9 mouse cellular contexts compared by ENCODE assay signal in the genomic region with DNA sequence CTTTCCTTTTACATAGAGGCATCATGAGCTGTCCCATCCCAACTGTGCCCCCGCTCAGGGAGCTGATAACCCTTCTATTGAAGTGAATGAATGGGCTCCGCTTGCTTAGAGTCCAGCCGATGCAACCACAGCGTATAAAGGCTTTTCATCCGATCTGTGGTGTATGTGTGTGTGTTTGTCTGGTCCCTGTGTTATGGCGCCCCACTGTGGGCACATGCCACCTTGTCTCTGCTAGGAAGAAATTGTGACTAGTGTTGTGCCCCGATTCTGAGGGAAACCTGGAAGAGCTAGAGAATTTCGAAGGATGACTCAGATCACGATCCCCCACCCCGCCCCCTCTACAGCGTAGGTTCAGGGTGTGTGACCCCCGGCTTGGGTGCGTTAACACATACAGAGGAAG. TPM values are rescaled to one million over a fixed set of nuclear protein-coding genes. Genes with fewer than 3 reads are reported as not detected.
DNase-seq lines count a peak whose midpoint lies in the region; ATAC-seq and TF ChIP-seq lines count a peak whose summit lies in the region.
"Had no signal": no experiment of that assay in that cellular context is flagged by ENCODE, and none has a peak within 500 bp of the region (broad histone marks: within the 10 kb centered on the region; RNA-seq: fewer than 3 reads in every experiment).

No protein-coding gene starts in this region.

- H3K4me2 ChIP-seq in neural tube, embryonic 15.5 days, result no peak overlapping the region
- H3K4me2 ChIP-seq: liver, embryonic 13.5 days had no signal

- no peak overlapping the region for H3K27ac ChIP-seq in cerebellum, adult 2 months (ENCODE audit: insufficient read depth, low read length)
- H3K27ac ChIP-seq in neural tube, embryonic 15.5 days (replicated peaks), result no peak overlapping the region
- H3K27ac ChIP-seq: liver, embryonic 13.5 days had no signal

- peaks cover 37% of the 10 kb centered on the region for H3K36me3 ChIP-seq in neural tube, embryonic 15.5 days
- H3K36me3 ChIP-seq: liver, embryonic 13.5 days had no signal

- H3K9ac ChIP-seq in neural tube, embryonic 15.5 days (replicated peaks), result no peak overlapping the region
- H3K9ac ChIP-seq: liver, embryonic 13.5 days had no signal

- no peaks in the 10 kb centered on the region for H3K27me3 ChIP-seq in cerebellum, adult 2 months (ENCODE audit: control insufficient read depth, insufficient read depth, low read length)
- H3K27me3 ChIP-seq in neural tube, embryonic 15.5 days (replicated peaks), result no peaks in the 10 kb centered on the region

- TF ChIP-seq POLR2A in cerebellum, adult 2 months (IDR thresholded peaks at IDR 0.05; ENCODE audit: borderline replicate concordance, insufficient read depth, low read length), result no peak

- WGBS in cerebellum, adult 2 months, result 58% methylated on average over 13 of the region's 13 CpGs
- WGBS in neural tube, embryonic 15.5 days, result 55% methylated on average over 13 of the region's 13 CpGs

- H3K9me3 ChIP-seq in neural tube, embryonic 15.5 days (replicated peaks), result no peaks in the 10 kb centered on the region
- H3K9me3 ChIP-seq: liver, embryonic 13.5 days had no signal

- intact Hi-C loops in gastrocnemius, postnatal 36 days (cut with DNase I), result no loop called here

- DNase-seq in cerebellum, adult 2 months, result no peak
- DNase-seq in cerebellum, adult 9-10 months, result no peak
- peak; percentile 32 for DNase-seq in neural tube, embryonic 10.5 days (ENCODE audit: extremely low spot score, low spot score)
- peak; percentile 62 for DNase-seq in embryo, embryonic 10.5 days (ENCODE audit: low spot score)
- peak; percentile 78 for DNase-seq in kidney, postnatal 14 days
- no peak for DNase-seq in gastrocnemius, postnatal 36 days
- DNase-seq: liver, embryonic 13.5 days had no signal

- no peak overlapping the region for H3K4me3 ChIP-seq in cerebellum, adult 2 months (replicated peaks; ENCODE audit: insufficient read depth, low read depth, low read length)
- no peak overlapping the region for H3K4me3 ChIP-seq in neural tube, embryonic 15.5 days (replicated peaks)
- H3K4me3 ChIP-seq: liver, embryonic 13.5 days had no signal

- ATAC-seq in neural tube, embryonic 15.5 days (ENCODE audit: low FRiP score), result no peak
- ATAC-seq in megakaryocyte-erythroid progenitor cell, adult 5-6 weeks (replicated peaks; ENCODE audit: low FRiP score, low TSS enrichment, poor library complexity, severe bottlenecking), result peak; percentile 66; the same call in 1 of the 2 replicates

- peak; percentile 60 for TF ChIP-seq CTCF in cerebellum, adult 2 months (IDR thresholded peaks at IDR 0.05; ENCODE audit: borderline replicate concordance, insufficient read depth, low read depth, low read length)

- no peaks in the 10 kb centered on the region for H3K4me1 ChIP-seq in cerebellum, adult 2 months (ENCODE audit: control insufficient read depth, insufficient read depth, low read length)
- peaks cover 6% of the 10 kb centered on the region; the same call in 1 of the 2 replicates for H3K4me1 ChIP-seq in neural tube, embryonic 15.5 days

RNA-seq across cellular contexts. Expression of a gene that starts 20.3 kb away (rescaled TPM):
- 33.0 and 36.4 TPM in 2 replicates for polyA plus RNA-seq in cerebellum, adult 2 months (2012; rRNA removed)
- 37.9 and 44.0 TPM in 2 replicates for polyA plus RNA-seq in neural tube, embryonic 15.5 days (2015; fragmentation: Nextera tagmentation; extraction: Ambion mirVana)
- total RNA-seq in megakaryocyte-erythroid progenitor cell, adult 5-6 weeks (2014; fragmentation: Nextera tagmentation), result 4.3 and 5.9 TPM in 2 replicates
- 5.3 and 7.0 TPM in 2 replicates for total RNA-seq in megakaryocyte-erythroid progenitor cell, adult 5-6 weeks (2017)
- total RNA-seq in gastrocnemius, postnatal 36 days (2021), result under 1 TPM in 1 of 2 experiments, not detected in 1; 0.27 TPM

RNA-seq across cellular contexts. Expression of a gene that starts 20.8 kb away (rescaled TPM):
- 691 and 692 TPM in 2 replicates for polyA plus RNA-seq in cerebellum, adult 2 months (2012; rRNA removed)
- 368 and 390 TPM in 2 replicates for polyA plus RNA-seq in neural tube, embryonic 15.5 days (2015; fragmentation: Nextera tagmentation; extraction: Ambion mirVana)
- total RNA-seq in megakaryocyte-erythroid progenitor cell, adult 5-6 weeks (2014; fragmentation: Nextera tagmentation), result 140 and 145 TPM in 2 replicates
- total RNA-seq in megakaryocyte-erythroid progenitor cell, adult 5-6 weeks (2017), result 104 and 227 TPM in 2 replicates
- total RNA-seq in gastrocnemius, postnatal 36 days (2021), result 100 to 1,000 TPM; 136 to 137 TPM

RNA-seq across cellular contexts. Expression of a gene that starts 34.4 kb away (rescaled TPM):
- 3.9 and 4.5 TPM in 2 replicates for polyA plus RNA-seq in cerebellum, adult 2 months (2012; rRNA removed)
- polyA plus RNA-seq in neural tube, embryonic 15.5 days (2015; fragmentation: Nextera tagmentation; extraction: Ambion mirVana), result 6.1 and 9.8 TPM in 2 replicates
- 88.7 and 92.5 TPM in 2 replicates for total RNA-seq in megakaryocyte-erythroid progenitor cell, adult 5-6 weeks (2014; fragmentation: Nextera tagmentation)
- 48.6 and 64.9 TPM in 2 replicates for total RNA-seq in megakaryocyte-erythroid progenitor cell, adult 5-6 weeks (2017)
- total RNA-seq in gastrocnemius, postnatal 36 days (2021), result under 1 TPM; 0.28 to 0.42 TPM

RNA-seq across cellular contexts. Expression of a gene that starts 54.1 kb away (rescaled TPM):
- 0.05 and 0.06 TPM in 2 replicates for polyA plus RNA-seq in cerebellum, adult 2 months (2012; rRNA removed)
- polyA plus RNA-seq in neural tube, embryonic 15.5 days (2015; fragmentation: Nextera tagmentation; extraction: Ambion mirVana), result 0.20 and 0.22 TPM in 2 replicates
- 0.92 and 1.7 TPM in 2 replicates for total RNA-seq in megakaryocyte-erythroid progenitor cell, adult 5-6 weeks (2014; fragmentation: Nextera tagmentation)
- 0.91 TPM in 1 of 2 replicates, not detected in the other for total RNA-seq in megakaryocyte-erythroid progenitor cell, adult 5-6 weeks (2017)
- total RNA-seq in gastrocnemius, postnatal 36 days (2021), result not detected
- polyA plus RNA-seq: liver, embryonic 13.5 days had no signal

RNA-seq across cellular contexts. Expression of a gene that starts 58.4 kb away (rescaled TPM):
- polyA plus RNA-seq in cerebellum, adult 2 months (2012; rRNA removed), result 670 and 684 TPM in 2 replicates
- 1,289 and 1,555 TPM in 2 replicates for polyA plus RNA-seq in neural tube, embryonic 15.5 days (2015; fragmentation: Nextera tagmentation; extraction: Ambion mirVana)
- total RNA-seq in megakaryocyte-erythroid progenitor cell, adult 5-6 weeks (2014; fragmentation: Nextera tagmentation), result 1.0 and 1.3 TPM in 2 replicates
- total RNA-seq in megakaryocyte-erythroid progenitor cell, adult 5-6 weeks (2017), result 0.19 TPM in 1 of 2 replicates, not detected in the other
- under 1 TPM in 1 of 2 experiments, not detected in 1; 0.20 TPM for total RNA-seq in gastrocnemius, postnatal 36 days (2021)

Comparison
In these comparisons a context has a peak if more than half of its experiments do, and no peak if none do; other contexts are left out.
1. DNase-seq: peak in neural tube, embryonic 10.5 days (single experiment), embryo, embryonic 10.5 days (single experiment) and kidney, postnatal 14 days (single experiment); none in cerebellum, adult 2 months (0 of 2), cerebellum, adult 9-10 months (single experiment) and gastrocnemius, postnatal 36 days (0 of 2).
2. RNA of a gene that starts 20.3 kb away (total RNA-seq): 4.3 to 7.0 TPM in megakaryocyte-erythroid progenitor cell, adult 5-6 weeks; 0.27 TPM in gastrocnemius, postnatal 36 days; every median in the first group is over 4 times any median in the second.
3. RNA of a gene that starts 34.4 kb away (total RNA-seq): 48.6 to 92.5 TPM in megakaryocyte-erythroid progenitor cell, adult 5-6 weeks; 0.28 to 0.42 TPM in gastrocnemius, postnatal 36 days; every median in the first group is over 10 times any median in the second.